Mouse (Mus musculus): ENCODE data around the gene Dlat.

DNA sequence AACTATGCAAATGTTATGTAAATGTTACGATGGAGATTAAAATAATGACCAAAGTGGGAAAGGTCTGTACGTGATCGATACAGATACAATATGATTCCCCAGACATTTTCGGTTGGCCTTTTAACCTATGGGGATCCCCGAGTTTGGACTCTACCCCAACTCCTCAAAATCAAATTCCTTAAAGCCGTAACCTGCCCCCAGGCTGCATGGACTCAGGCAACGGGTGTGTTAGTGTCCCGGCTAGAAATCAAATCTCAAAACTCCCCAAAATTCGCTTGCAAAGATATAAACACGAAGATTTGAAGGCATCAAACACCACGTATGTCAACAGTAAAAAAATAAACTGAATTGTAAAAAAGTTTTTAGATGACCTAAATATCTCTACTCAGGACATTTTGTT lies 43.4 kb downstream of the Dlat start:
- TF ChIP-seq CTCF (IDR thresholded peaks at IDR 0.05; ENCODE audit: low read depth, low read length) (no peak), GATA1 (IDR thresholded peaks at IDR 0.05; ENCODE audit: borderline replicate concordance, low read length) (no peak)

All from G1E (cell line).